Mouse (Mus musculus) lung, embryonic 15.5 days (tissue): ENCODE results near the gene Kctd21. TPM values are rescaled to one million over a fixed set of nuclear protein-coding genes. Genes with fewer than 3 reads are reported as not detected.

Experiments used
- ATAC-seq: fragments of 200-750 bp; cut with Nextera tagmentation; 2 replicates; pipeline ENCODE4 v1.8.0; 2017; ENCODE audit warnings: moderate number of reproducible peaks, borderline replicate concordance; ENCODE audit not compliant: low FRiP score, low TSS enrichment; ENCODE audit errors: extremely low read depth
- H3K27ac ChIP-seq: fragments of 300-500 bp; sonication (generic); 2 replicates; pipeline ENCODE4 v1.5.1; 2015; ENCODE audit warnings: moderate library complexity, mild to moderate bottlenecking, inconsistent platforms
- H3K27me3 ChIP-seq: fragments of 300-500 bp; sonication (generic); 2 replicates; pipeline ENCODE4 v1.6.1; 2015; ENCODE audit warnings: inconsistent platforms
- H3K36me3 ChIP-seq: fragments of 300-500 bp; sonication (generic); 2 replicates; pipeline ENCODE4 v1.6.1; 2015; ENCODE audit warnings: inconsistent platforms
- H3K4me1 ChIP-seq: fragments of 300-500 bp; sonication (generic); 2 replicates; pipeline ENCODE4 v1.6.1; 2015; ENCODE audit warnings: inconsistent platforms
- H3K4me2 ChIP-seq: fragments of 300-500 bp; sonication (generic); 2 replicates; pipeline ENCODE4 v1.6.1; 2015; ENCODE audit warnings: inconsistent platforms, mild to moderate bottlenecking, moderate library complexity
- H3K4me3 ChIP-seq: fragments of 300-500 bp; sonication (generic); 2 replicates; pipeline ENCODE4 v1.5.1; 2015; ENCODE audit warnings: mild to moderate bottlenecking, inconsistent platforms
- H3K9ac ChIP-seq: fragments of 300-500 bp; sonication (generic); 2 replicates; pipeline ENCODE4 v1.6.1; 2015; ENCODE audit warnings: inconsistent platforms
- H3K9me3 ChIP-seq: fragments of 300-500 bp; sonication (generic); 2 replicates; pipeline ENCODE4 v1.6.1; 2016; ENCODE audit warnings: inconsistent platforms
- WGBS: fragments of 180-500 bp; shearing (Covaris S2); methylation state at CpG from one replicate; pipeline ENCODE4 v1.1.7; 2015; 5-methylcytosine and 5-hydroxymethylcytosine counted together
- polyA plus RNA-seq: library from polyadenylated mRNA; unstranded; fragments of >200 nt; fragmentation: Nextera tagmentation; extraction: Ambion mirVana; gene quantifications from 2 replicates; pipeline ENCODE4 v1.2.1, GENCODE M21; 2015

Kctd21 gene
- polyA plus RNA-seq, 1 experiment from 2014 or later = 5.1 TPM

GRCm38 (mm10) chr7:97306813-97307212 is 25.3 kb upstream of the Kctd21 start:
- WGBS = 90% methylated on average over 2 of the region's 2 CpGs
- Histone ChIP-seq H3K9me3 (no peaks in the 10 kb centered on the region), H3K27me3 (no peaks in the 10 kb centered on the region), H3K9ac (no peak overlapping the region), H3K4me2 (no peak overlapping the region), H3K36me3 (peaks cover 50% of the 10 kb centered on the region), H3K27ac (no peak overlapping the region), H3K4me3 (no peak overlapping the region), H3K4me1 (no peaks in the 10 kb centered on the region)
- ATAC-seq = no peak

DNA sequence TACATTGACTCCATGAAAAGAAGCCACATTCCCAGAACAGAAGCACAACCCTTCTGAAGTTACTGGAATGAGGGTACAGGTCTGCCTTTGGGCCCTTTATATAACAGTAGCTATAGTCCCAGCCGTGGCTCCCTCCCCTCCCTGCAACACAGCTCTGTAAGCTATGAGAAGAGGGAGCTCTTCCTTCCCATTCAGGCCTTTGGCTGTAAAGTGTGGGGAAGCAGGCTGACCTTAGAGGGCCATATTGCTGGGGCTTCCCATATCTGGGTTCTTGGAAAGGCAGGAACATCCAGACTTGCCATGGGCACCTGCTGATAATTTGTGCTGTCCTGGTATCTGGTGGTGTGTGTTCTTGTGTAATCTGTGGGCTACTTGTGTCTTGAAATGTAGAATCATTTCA is 24.6 kb upstream of the Kctd21 start:
- H3K27ac ChIP-seq = no peak overlapping the region
- H3K4me2 ChIP-seq = no peak overlapping the region
- WGBS = 96% methylated on average over 1 of the region's 1 CpGs
- H3K4me1 ChIP-seq = no peaks in the 10 kb centered on the region
- H3K27me3 ChIP-seq = no peaks in the 10 kb centered on the region
- no peak overlapping the region for H3K9ac ChIP-seq
- no peaks in the 10 kb centered on the region for H3K9me3 ChIP-seq
- peaks cover 44% of the 10 kb centered on the region for H3K36me3 ChIP-seq
- no peak overlapping the region for H3K4me3 ChIP-seq
- no peak for ATAC-seq

- Histone ChIP-seq H3K9ac (no peak overlapping the region), H3K36me3 (peaks cover 25% of the 10 kb centered on the region), H3K27ac (no peak overlapping the region), H3K9me3 (no peaks in the 10 kb centered on the region), H3K4me2 (no peak overlapping the region), H3K4me1 (no peaks in the 10 kb centered on the region), H3K27me3 (no peaks in the 10 kb centered on the region), H3K4me3 (no peak overlapping the region)
- WGBS = 90% methylated on average over 4 of the region's 4 CpGs
- ATAC-seq = no peak
Observed at GRCm38 (mm10) chr7:97309461-97310340, 22.4 kb upstream of the Kctd21 start.

- Histone ChIP-seq H3K4me3 (no peak overlapping the region), H3K27me3 (no peaks in the 10 kb centered on the region), H3K9me3 (no peaks in the 10 kb centered on the region), H3K36me3 (peaks cover 19% of the 10 kb centered on the region), H3K4me2 (no peak overlapping the region), H3K4me1 (no peaks in the 10 kb centered on the region), H3K27ac (no peak overlapping the region), H3K9ac (no peak overlapping the region)
- WGBS = 85% methylated on average over 3 of the region's 3 CpGs
- ATAC-seq = no peak
Observed at GRCm38 (mm10) chr7:97310341-97310635, 21.8 kb upstream of the Kctd21 start.

DNA sequence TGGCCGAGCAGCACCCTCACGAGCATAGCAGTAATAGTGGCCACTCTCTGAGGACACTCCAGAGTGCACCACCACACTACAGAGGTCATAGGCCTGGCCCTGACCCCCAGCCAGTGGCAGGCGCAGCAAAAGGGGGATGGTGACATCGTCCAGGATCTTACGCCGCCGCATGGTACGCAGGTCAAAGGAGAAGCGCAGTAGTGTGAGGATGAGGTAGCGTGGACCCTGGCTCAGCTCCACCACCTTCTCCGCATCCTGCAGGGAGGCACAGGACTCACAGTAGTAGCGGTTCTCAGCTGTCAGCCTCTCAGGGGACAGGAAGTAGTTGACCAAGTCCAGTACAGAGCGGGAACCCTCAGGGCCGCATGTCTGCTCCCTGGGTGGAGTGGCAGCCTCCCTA is 20.5 kb upstream of the Kctd21 start:
- Histone ChIP-seq H3K36me3 (peaks cover 19% of the 10 kb centered on the region), H3K9ac (no peak overlapping the region), H3K27ac (no peak overlapping the region), H3K4me1 (no peaks in the 10 kb centered on the region), H3K9me3 (no peaks in the 10 kb centered on the region), H3K27me3 (no peaks in the 10 kb centered on the region), H3K4me2 (no peak overlapping the region), H3K4me3 (no peak overlapping the region)
- ATAC-seq = no peak
- 89% methylated on average over 14 of the region's 14 CpGs for WGBS

GRCm38 (mm10) chr7:97312196-97312595 is 19.9 kb upstream of the Kctd21 start:
- Histone ChIP-seq H3K9me3 (no peaks in the 10 kb centered on the region), H3K4me1 (no peaks in the 10 kb centered on the region), H3K4me2 (no peak overlapping the region), H3K36me3 (peaks cover 19% of the 10 kb centered on the region), H3K27me3 (no peaks in the 10 kb centered on the region), H3K4me3 (no peak overlapping the region), H3K27ac (no peak overlapping the region), H3K9ac (no peak overlapping the region)
- ATAC-seq = no peak
- WGBS = 87% methylated on average over 17 of the region's 17 CpGs

DNA sequence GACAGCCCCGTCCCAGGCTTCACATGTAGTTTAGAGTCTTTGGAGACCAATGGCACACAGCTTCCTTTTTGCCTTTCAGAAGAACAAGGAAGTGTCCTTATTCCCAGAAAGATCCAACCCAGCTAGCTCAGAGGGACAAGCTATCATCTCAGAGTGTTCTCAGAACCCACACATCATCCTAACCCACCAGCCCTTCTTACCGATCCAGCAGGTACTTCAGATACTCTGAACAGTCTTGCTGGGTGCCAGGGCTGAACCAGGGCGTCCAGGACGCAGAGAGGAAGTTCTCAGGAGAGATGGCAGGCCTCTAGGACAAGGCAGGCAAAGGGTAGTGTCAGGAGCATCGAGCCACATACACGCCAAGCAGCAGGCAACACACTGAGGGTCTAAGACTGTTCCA is 19.3 kb upstream of the Kctd21 start:
- no peak overlapping the region for H3K9ac ChIP-seq
- peaks cover 14% of the 10 kb centered on the region for H3K36me3 ChIP-seq
- no peak overlapping the region for H3K4me3 ChIP-seq
- no peak overlapping the region for H3K4me2 ChIP-seq
- no peaks in the 10 kb centered on the region for H3K27me3 ChIP-seq
- ATAC-seq = no peak
- H3K9me3 ChIP-seq = no peaks in the 10 kb centered on the region
- no peak overlapping the region for H3K27ac ChIP-seq
- H3K4me1 ChIP-seq = no peaks in the 10 kb centered on the region
- WGBS = 82% methylated on average over 6 of the region's 6 CpGs

DNA sequence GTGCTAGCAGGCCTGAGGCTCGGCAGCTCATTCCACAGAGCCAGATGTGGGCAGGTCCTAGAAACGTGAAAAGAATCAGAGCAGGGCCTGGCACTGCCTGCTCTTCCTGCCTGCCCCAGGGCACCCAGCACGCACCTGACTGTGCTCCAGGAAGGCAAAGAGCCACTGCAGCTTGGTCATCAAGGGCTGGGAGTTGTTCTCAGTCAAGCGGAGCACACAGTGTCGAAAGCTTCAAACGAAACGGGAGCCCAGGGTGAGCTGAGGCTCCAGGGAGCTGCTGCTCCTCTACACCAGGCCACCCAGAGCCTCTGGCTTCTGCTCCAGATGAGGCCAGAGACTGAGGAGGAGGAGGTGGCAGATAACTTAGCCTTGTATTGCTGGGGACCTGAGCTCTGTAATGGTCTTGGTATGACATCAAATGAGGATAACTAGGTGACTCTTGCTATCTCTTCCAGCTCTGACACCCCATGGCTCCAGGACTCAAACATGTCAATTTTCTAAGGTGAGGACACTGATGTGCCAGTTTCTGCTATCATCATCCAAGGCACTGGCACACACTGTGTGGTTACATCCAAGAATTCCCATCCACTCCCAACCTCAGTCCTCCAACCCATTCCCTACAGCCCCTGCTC is 18.6 kb upstream of the Kctd21 start:
- 75% methylated on average over 7 of the region's 7 CpGs for whole genome bisulfite sequencing
- ATAC-seq = no peak
- no peaks in the 10 kb centered on the region for H3K9me3 ChIP-seq
- no peak overlapping the region for H3K27ac ChIP-seq
- H3K9ac ChIP-seq = no peak overlapping the region
- peaks cover 9% of the 10 kb centered on the region for H3K36me3 ChIP-seq
- no peak overlapping the region for H3K4me3 ChIP-seq
- H3K4me1 ChIP-seq = no peaks in the 10 kb centered on the region
- no peak overlapping the region for H3K4me2 ChIP-seq
- H3K27me3 ChIP-seq = no peaks in the 10 kb centered on the region

GRCm38 (mm10) chr7:97314646-97315045 is 17.5 kb upstream of the Kctd21 start:
- Histone ChIP-seq H3K36me3 (peaks cover 3% of the 10 kb centered on the region; the same call in 1 of the 2 replicates), H3K27ac (no peak overlapping the region), H3K9ac (no peak overlapping the region), H3K4me3 (no peak overlapping the region), H3K4me2 (no peak overlapping the region), H3K4me1 (no peaks in the 10 kb centered on the region), H3K27me3 (no peaks in the 10 kb centered on the region), H3K9me3 (no peaks in the 10 kb centered on the region)
- ATAC-seq = no peak
- WGBS = 80% methylated on average over 5 of the region's 5 CpGs

GRCm38 (mm10) chr7:97315656-97316055 is 16.5 kb upstream of the Kctd21 start:
- H3K27ac ChIP-seq = no peak overlapping the region
- H3K9ac ChIP-seq = no peak overlapping the region
- no peaks in the 10 kb centered on the region; the same call in 1 of the 2 replicates for H3K36me3 ChIP-seq
- no peak overlapping the region for H3K4me3 ChIP-seq
- no peaks in the 10 kb centered on the region for H3K27me3 ChIP-seq
- no peaks in the 10 kb centered on the region for H3K9me3 ChIP-seq
- no peaks in the 10 kb centered on the region for H3K4me1 ChIP-seq
- 89% methylated on average over 6 of the region's 6 CpGs for WGBS
- H3K4me2 ChIP-seq = no peak overlapping the region
- ATAC-seq = no peak

DNA sequence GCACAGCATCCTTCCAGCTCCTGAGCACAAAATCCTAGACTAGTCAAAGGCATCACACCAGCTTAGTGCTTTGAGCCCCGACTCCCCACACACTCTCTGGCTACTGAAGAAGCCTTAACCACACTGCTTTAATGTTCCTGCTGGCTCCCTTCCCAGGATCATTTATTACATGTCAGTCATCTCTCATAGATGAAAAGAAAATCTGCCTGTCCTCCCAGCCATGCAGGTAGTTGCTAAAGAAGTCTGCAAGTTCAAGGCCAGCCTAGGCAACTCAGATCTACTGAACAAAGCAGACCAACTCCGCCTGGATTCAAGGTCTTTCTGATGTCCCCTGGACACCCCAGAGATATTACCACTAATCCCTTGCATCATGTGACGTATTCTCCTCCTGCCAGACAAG is 14.4 kb upstream of the Kctd21 start:
- H3K4me2 ChIP-seq = no peak overlapping the region
- no peaks in the 10 kb centered on the region for H3K9me3 ChIP-seq
- H3K27me3 ChIP-seq = no peaks in the 10 kb centered on the region
- no peak overlapping the region for H3K4me3 ChIP-seq
- no peak overlapping the region for H3K9ac ChIP-seq
- ATAC-seq = no peak
- 72% methylated on average over 3 of the region's 3 CpGs for WGBS
- no peaks in the 10 kb centered on the region for H3K36me3 ChIP-seq
- no peak overlapping the region for H3K27ac ChIP-seq
- no peaks in the 10 kb centered on the region for H3K4me1 ChIP-seq

- no peaks in the 10 kb centered on the region for H3K36me3 ChIP-seq
- no peak overlapping the region for H3K4me2 ChIP-seq
- H3K9me3 ChIP-seq = no peaks in the 10 kb centered on the region
- no peak overlapping the region for H3K4me3 ChIP-seq
- WGBS = 83% methylated on average over 8 of the region's 8 CpGs
- peaks cover 8% of the 10 kb centered on the region for H3K4me1 ChIP-seq
- no peak overlapping the region for H3K9ac ChIP-seq
- peaks cover 39% of the 10 kb centered on the region for H3K27me3 ChIP-seq
- H3K27ac ChIP-seq = no peak overlapping the region
- ATAC-seq = no peak
Observed at GRCm38 (mm10) chr7:97324342-97324741, 7.8 kb upstream of the Kctd21 start.
